Mouse (Mus musculus) gastrocnemius, postnatal 36 days (tissue): ENCODE data around the gene Gm9964. TPM values are rescaled to one million over a fixed set of nuclear protein-coding genes. Genes with fewer than 3 reads are reported as not detected.
"Not testable (repeated sequence)": the region's sequence is repeated elsewhere in the genome, so short reads cannot be mapped to it uniquely, and the experiment has no call there.

Experiments used
- DNase-seq, 2 experiments: peaks; one replicate each; pipeline ENCODE4 v3.0.0; 2022
- intact Hi-C: fragments of 180-260 bp; cut with DNase I; formaldehyde crosslinking; loops from one replicate; pipeline ENCODE4 v1.15.1; 2025
- total RNA-seq, 2 experiments: library from RNA; stranded (reverse); gene quantifications; 2 replicates each; pipeline ENCODE4 v1.2.3; 2021

Gene Gm9964
- total RNA-seq, 2 experiments from 2014 or later, result not detected

DNA sequence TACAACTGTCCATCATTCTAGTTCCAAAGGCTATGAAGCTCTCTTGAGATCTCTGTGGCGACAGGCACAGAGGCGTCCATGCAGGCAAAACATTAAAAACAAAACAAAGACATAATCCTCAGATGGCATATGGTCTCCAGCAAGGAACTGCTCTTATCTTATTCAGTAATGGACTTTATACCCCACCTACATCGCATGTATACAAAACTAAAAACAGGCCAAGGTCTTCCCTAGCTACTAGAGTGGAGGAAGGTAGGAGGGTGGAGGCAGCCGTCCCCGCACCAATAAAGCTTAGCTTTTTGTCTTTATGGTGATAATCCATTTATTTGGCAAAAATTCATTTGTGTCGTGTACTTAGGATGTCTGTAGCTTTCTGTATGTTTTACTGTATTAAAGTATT, 6.4 kb upstream of the Gm9964 start:
- no peak for DNase-seq
- intact Hi-C loops, result no loop called here

DNA sequence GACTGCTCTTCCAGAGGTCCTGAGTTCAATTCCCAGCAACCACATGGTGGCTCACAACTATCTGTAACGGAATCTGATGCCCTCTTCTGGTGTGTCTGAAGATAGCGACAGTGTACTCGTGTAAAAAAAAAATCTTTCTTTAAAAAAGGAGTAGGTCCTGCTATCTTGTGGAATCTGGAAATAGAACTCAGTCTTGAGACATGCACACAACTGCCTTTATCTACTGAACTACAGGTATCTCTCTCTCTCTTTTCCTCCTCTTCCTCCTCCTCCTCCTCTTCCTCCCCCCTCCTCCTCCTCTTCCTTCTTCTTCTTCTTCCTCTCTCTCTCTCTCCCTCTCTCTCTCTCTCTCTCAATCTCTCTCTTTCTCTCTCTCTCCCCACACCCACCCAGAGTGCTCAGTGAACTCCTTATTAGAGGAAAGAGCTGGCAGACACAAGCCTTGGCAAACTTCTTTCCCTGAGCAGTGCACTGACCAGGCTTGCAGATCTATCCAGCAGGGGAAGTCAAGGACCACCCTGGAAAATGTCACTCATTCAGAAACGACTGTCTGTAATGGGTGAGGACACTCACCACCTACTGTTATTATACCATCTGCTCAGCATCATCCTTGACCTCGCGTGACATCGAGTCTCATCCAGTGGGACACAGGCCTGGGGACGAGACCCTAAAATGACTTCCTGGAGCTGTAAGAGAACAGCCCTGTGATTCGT, 3.2 kb upstream of the Gm9964 start:
- intact Hi-C loops, result loop anchor here (10.0 kb wide), 1 partner anchor 335 kb away; no protein-coding TSS in a partner anchor
- DNase-seq, result no peak

DNA sequence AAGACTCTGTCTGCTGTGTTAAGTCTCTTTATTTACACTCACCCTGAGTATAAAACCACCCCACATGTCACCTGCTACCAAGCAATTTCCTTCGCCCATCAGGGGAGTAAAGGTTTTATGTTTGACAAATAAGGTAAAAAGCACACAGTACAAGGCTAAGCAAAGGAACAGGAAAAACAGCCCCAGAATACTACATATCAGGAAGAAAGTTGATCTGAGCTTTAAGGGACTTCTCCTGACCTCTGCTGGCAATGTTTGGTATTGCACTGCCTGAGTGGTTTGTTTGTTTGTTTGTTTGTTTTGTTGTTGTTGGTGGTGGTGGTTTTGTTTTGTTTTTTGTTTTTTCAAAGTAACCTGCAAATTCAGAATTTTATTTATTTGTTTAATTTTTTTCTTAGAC, 539 bp downstream of the Gm9964 start:
- DNase-seq, result no peak

DNA sequence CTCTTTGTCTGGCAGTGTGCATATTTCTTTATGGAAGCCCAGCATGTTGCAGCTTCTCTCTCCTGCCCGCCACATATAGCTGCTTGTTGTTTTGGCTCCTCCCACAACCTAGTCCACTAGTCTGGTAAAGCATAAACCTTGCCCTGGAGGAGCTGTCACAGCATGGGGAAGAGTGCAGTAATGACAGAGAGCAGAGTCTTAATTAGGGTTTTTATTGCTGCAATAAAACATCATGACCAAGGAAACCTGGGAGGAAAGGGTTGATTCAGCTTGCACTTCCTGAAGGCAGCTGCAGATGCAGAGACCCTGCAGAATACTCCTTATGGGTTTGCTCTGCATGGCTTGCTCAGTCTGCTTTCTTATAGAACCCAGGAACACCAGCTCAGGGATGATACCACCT, 2.7 kb downstream of the Gm9964 start:
- intact Hi-C loops, result loop anchor here (5.0 to 10.0 kb wide), 3 partner anchors 37 to 329 kb away; no protein-coding TSS in a partner anchor
- no peak for DNase-seq

More for the DNA sequence above, 539 bp downstream of the Gm9964 start:
- intact Hi-C loops, result loop anchor here (10.0 kb wide), 1 partner anchor 331 kb away; no protein-coding TSS in a partner anchor

DNA sequence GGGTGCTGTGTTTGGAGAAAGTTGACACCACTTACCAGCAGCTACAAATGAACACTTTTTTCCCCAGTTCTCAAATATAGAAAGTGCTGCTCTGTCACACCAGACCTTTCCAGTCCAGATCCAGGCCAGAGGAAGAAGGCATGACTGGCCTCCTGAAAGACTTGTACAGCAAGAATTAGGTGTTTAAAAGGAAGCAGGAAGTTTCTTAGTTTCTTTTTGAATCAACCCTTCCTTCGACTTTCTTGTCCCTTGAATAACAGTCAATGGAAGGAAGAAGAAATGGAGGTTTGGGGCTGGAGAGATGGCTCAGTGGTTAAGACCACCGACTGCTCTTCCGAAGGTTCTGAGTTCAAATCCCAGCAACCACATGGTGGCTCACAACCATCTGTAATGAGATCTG, 3.7 kb downstream of the Gm9964 start:
- intact Hi-C loops, result loop anchor here (5.0 to 10.0 kb wide), 3 partner anchors 36 to 328 kb away; no protein-coding TSS in a partner anchor

DNA sequence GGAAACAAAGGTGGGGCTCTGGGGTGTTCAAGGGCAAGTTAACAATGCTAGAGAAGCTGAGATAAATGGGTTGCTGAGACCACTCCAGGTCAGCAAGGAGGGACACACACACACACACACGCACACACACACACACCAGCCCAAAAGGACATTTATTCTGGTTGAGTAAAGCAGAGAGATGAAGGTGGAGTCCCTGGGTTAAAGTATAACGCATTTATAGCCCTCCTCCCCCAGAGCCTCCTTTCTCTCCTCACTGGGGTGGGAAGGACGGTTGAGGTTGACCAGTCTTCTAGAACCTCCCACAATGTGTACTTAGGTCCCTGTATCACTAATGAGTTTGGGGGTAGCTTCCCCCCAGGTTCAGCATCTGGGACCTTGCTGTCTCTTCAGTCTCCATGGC, 4.6 kb downstream of the Gm9964 start:
- intact Hi-C loops, result loop anchor here (5.0 to 10.0 kb wide), 3 partner anchors 35 to 327 kb away; no protein-coding TSS in a partner anchor
- no peak for DNase-seq

More for the DNA sequence above, 3.7 kb downstream of the Gm9964 start:
- no peak for DNase-seq

DNA sequence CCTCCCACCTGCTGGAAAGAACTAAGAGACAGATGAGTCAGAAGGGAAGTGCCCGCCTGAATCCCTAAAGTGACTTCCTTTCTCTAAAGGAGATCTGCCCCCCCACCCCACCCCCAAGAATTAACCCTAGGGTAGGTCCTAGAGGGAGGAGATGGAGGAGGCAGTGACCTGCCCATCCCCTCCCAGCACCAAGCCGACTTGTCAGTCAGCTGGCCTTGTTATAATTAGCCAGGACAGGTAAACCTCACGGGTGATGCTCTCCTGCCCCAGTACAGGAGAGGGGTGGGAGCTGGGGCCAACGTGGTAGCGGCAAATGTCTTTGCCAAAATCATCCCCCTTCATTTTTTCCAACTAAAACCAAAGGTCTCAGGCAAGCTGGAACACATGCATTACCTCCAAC, 5.1 kb downstream of the Gm9964 start:
- DNase-seq, result no peak
- intact Hi-C loops, result loop anchor here (2.0 to 10.0 kb wide), 4 partner anchors 34 to 327 kb away; no protein-coding TSS in a partner anchor

DNA sequence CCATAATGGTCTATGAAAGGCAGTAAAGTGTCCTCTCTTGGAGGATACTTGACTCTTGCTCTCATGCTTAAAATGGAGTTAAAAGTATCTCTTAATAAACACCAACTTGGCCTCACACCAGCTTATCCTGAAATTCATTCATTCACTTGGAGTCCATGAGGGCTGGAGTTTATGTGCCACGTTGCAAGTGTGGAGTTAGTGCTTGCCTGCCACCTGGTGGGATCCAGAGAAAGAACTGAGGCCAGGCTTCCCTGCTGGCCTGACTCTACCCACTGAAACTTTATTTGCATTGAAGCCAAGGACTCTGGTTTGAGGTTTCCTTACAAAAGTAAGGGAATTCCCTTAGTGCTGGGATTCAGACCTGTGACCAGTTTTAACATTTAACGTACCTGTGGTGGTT, 6.2 kb downstream of the Gm9964 start:
- DNase-seq, result no peak
- intact Hi-C loops, result loop anchor here (2.0 to 10.0 kb wide), 4 partner anchors 33 to 326 kb away; no protein-coding TSS in a partner anchor

DNA sequence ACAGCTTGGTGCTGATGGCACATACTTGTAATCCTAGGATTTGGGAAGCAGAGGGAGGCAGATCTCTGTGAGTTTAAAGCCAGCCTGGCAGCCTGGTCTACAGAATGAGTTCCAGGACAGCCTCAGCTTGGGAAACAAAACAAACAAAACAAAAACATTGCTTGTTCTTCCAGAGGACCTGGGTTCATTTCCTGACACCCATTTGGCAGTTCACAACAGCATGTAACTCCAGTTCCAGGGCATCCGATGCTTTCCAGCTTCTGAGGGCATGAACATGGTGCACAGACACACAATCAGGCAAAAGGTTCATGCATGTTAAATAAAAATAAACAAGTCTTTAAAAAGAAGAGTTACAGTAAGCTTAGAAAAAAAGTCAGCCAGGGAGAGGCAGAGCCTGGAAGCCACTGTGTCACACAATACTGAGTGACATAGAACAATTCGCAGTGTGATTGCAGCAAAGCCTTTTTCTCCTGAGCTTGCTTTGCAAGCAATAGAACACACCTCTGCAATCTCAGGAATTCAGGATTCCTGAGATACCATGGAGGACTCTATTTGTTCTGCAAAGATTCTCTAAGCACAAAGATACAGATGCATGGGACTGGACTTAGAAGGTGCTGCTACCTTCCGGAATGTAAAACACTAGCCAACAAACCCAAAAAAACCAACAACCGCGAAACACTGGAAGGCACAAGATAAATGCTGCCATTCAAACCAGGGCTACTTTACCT, 7.6 kb downstream of the Gm9964 start:
- intact Hi-C loops, result no loop called here
- no peak for DNase-seq

DNA sequence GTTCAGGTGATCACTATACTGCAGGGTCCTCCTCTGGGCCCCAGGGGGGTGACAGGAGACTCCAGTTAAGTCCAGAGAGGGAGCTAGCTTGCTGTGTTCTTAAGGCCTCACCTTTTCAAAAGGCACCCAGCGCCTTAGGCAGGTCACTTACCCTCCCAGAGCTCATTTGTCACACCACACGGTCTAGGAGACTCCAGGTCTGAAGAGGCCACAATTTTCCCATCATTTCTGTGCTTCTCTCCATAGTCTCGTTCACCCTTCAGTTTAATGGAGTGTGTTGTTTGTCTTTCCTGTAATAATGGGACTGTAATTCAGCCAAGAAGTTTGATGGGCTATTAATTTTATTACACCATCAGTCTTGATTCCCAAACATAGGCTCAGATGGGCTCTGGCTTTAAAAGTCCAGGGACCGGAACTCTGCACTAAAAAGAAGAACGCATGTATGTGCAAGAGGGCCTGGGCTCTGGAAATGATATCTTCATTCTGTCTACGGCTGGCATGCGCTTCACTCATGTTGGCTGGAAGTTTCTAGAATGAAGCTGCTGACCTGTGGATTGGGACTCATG, 8.3 kb downstream of the Gm9964 start:
- DNase-seq, result no peak
- intact Hi-C loops, result no loop called here

DNA sequence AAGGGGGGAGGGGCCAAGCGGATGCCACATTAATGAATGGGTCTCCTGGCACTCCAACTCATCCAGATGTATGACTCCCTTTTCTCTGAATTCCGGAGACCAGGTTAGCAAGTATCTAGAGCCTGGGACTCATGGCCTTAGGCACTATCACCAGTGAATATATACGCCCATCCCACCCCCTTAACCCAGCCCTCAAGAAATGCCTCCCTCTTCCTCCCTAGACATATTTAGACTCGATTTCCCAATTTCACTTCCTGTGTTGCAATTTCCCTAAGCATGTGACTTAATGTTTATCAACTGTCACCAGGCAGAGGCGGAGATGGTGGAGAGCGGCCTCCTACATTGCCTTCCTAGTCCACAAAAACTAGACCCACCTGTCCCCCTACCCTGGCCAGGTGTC, 9.3 kb downstream of the Gm9964 start:
- DNase-seq, result no peak
- intact Hi-C loops, result no loop called here

DNA sequence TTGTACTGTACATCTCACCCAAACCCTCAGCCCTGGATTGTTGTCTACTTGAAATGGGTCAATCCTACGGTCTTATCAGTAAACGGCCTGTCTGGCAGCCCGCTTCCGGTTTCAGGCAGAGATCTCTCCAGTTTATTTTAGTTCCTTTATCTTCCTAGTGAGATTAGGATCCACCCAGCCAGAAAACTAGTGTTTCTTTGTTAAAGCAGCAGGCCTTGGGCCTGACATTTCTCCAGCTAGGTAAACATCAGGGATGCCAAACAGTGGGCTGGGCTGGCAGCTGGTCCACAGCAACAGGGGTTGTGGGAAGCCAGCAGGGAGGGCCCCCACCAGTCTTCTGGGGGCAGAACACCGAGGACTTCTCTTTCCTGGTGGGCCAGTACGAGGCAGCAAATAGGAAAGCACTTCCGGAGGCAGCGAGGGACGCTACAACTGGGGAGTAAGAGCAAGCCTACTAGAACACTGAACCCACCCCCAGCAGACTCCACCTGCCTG, 10.4 kb downstream of the Gm9964 start:
- intact Hi-C loops, result no loop called here

DNA sequence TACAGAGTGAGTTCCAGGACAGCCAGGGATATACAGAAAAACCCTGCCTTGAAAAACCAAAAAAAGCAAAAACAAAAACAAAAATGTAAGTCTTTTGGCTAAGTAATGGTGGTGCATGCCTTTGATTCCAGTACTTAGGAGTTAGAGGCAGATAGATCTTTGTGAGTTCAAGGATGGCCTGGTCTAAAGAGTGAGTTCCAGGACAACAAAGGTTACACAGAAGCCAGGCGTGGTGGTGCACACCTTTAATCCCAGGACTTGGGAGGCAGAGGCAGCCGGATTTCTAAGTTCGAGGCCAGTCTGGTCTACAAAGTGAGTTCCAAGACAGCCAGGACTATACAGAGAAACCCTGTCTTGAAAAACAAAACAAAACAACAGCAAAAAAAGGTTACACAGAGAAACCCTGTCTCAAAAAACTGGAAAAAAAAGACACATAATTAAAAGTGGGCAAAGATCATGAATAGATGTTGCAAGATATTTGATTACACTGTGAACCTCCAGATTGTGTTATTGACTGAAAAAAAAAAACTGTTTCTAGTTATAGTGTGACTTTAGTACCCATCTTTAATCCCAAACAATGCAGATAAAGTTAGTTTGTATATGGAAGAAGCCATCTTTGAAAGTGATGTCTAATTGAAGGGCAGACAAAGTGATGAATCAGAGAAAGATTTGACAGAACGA, 13.2 kb downstream of the Gm9964 start:
- intact Hi-C loops, result no loop called here
- no peak for DNase-seq

More for the DNA sequence above, 10.4 kb downstream of the Gm9964 start:
- no peak for DNase-seq

DNA sequence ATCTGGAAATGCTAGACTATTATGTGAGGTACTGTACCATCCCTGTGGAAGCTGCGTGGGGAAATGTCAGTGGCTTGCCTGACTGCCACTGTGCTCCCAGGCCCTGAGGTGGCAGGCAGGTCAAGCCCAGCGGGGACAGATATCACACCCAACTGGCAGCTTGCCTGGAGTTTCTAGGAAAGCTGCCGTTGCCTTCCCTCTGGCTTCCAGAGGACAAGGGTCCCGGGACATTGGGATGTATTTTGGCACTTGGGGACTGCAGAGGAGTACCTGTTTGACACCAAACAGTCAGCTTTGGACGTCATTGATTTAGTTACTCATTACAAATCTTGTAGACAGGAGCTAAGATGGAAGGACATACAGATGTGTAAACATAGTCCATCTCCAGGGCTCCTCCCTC, 15.3 kb downstream of the Gm9964 start:
- intact Hi-C loops, result no loop called here
- DNase-seq, result no peak

DNA sequence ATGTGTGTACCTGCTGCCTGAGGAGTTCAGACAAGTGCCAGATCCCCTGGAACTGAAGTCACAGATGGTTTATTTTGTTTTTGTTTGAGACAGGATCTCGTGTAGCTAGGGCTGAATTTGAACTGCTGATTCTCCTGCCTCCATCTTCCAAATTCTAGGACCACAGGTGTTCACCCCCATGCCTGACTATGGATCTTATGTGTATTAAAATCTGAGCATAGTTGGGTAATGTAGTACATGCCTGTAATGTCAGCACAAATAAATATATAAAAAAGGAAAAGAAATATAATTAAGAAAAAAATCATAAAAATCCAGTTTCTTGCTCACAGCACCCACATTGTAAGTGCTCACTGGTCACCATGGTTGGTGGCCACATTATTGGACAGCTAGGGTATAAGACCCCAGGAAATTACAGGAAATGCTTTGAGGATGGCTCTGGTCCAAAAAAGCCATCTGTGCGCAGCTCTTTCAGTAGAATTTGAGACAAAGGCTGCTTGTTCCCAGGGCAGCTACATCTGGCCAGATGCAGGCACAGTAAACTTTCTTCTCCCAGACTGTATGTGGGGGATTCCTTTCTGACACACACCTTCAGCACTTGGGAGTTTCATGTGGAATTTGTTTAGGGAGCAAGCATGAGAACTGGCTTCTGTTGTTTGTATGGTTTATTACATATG, 16.8 kb downstream of the Gm9964 start:
- DNase-seq, result no peak
- intact Hi-C loops, result no loop called here

DNA sequence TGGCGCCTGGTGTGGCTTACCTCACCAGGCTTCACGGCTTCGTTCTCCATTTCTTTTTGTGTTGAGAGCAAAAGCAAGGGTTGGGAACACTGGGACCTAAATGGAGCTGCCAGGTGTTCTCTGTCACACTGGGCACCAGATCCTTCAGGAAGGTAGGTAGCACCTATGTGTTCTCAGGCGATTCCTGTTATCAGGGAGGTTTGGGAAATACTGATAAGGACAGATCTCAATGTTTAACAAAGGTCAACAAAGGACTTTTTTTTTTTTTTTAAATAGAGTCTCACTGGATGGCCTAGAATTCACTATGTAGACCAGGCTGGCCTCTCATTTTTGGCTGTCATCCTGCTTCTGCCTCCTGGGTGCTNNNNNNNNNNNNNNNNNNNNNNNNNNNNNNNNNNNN, 22.9 kb downstream of the Gm9964 start:
- intact Hi-C loops, result no loop called here

DNA sequence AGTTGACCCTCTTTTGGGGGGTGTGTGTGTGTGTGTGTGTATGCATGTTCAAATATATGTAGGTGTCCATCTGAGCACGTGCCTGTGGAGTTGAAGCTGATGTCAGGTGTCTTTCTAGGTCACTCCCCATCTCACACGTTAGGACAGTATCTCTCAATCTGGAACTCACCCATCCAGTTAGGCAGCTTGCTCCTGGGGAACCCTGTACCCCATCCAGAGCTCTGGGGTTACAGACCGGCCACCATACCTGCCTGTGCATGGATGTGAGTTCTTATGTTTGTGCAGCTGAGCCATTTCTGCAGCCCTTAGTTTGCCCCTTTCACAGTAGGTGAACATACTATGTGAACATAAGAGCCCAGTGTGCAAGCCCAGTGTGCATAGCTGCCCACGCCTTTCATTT, 23.7 kb downstream of the Gm9964 start:
- intact Hi-C loops, result no loop called here
- DNase-seq, result no peak

More for the DNA sequence above, 22.9 kb downstream of the Gm9964 start:
- no peak for DNase-seq

DNA sequence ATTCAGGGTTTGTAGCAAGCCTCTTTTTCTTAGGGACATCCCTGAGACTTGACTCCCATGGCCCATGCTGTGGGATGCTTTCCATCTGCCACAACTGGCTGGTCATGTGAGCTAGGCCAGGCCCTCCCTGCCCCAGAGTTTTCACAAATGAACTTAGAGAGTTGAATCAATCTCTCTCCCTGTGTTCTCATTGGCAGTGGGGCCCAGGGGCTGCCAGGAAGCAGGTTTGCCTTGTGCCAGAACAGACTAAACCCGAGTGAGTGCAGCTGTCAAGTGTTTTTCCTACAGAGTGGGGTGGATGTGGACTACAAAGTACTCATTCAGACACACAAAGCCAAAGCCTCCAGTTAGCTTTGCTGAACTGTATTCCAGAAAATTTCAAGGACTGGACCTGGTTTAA, 29.5 kb downstream of the Gm9964 start:
- no peak for DNase-seq
- intact Hi-C loops, result no loop called here

DNA sequence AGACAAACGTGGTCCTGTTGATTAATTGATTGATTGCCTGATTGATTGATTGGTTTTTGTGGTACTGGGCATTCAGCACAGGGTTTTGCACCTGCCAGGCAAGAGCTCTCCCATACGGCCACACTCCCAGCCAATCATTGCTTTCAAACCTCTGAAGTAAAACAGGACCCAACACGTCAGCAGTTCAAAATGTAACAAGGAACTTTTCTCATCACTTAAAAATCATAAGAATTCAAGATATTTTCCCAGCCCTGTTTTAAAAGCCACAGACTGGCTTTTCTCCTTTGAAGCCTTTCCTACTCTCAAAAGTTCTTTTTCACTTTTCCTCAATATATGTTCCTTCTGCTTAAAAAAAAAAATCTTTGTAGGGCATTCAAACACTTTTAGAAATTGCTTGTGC, 32.3 kb downstream of the Gm9964 start:
- DNase-seq, result no peak
- intact Hi-C loops, result no loop called here

DNA sequence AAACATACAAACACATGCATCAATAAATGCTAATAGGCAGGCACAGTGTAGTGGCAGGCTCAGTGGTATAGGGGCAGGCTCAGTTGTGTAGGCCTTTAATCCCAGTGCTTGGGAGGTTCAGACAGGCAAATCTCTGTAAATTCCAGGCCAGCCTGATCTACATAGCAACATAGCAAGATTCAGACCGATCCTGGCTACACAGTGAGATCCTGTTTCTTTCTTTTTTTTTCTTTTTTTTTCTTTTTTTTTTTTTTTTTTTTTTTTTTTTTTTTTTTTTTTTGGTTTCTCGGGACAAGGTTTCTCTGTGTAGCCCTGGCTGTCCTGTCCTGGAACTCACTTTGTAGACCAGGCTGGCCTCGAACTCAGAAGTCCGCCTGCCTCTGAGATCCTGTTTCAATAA, 36.6 kb downstream of the Gm9964 start:
- DNase-seq, intact Hi-C loops: not testable (repeated sequence)
